Mouse (Mus musculus) CH12.LX (cell line): ENCODE data around the gene Kpna6. TPM values are rescaled to one million over a fixed set of nuclear protein-coding genes. Genes with fewer than 3 reads are reported as not detected.

ENCODE experiments used
- DNase-seq: peaks from one replicate; pipeline ENCODE4 v3.0.0-alpha.2; 2013; ENCODE audit errors: extremely low read depth
- H3K27ac ChIP-seq: 2 replicates; pipeline ENCODE4 v1.5.1; 2012; ENCODE audit warnings: low read depth, mild to moderate bottlenecking, control low read depth, moderate library complexity; ENCODE audit not compliant: insufficient read depth
- H3K27me3 ChIP-seq: replicated peaks from 2 replicates; pipeline ENCODE3; 2012; ENCODE audit warnings: inconsistent platforms
- H3K36me3 ChIP-seq, 2 experiments: replicated peaks in 1 of 2; 2 replicates each; pipeline versions ENCODE3 to v1.6.1; 2012; ENCODE audit warnings: inconsistent platforms in 1 of 2, low read length in 1 of 2, mild to moderate bottlenecking in 1 of 2, mixed read lengths in 1 of 2, moderate library complexity in 1 of 2; ENCODE audit not compliant: control insufficient read depth in 1 of 2, insufficient read depth in 1 of 2
- H3K4me1 ChIP-seq, 2 experiments: 2 replicates each; pipeline ENCODE4 v1.6.1; 2012; ENCODE audit warnings: inconsistent platforms in 1 of 2, moderate library complexity in 1 of 2; ENCODE audit not compliant: insufficient read depth in 2 of 2, control insufficient read depth in 1 of 2
- H3K4me2 ChIP-seq: 2 replicates; pipeline ENCODE4 v1.6.1; 2012; ENCODE audit warnings: low read depth, mild to moderate bottlenecking, control low read depth; ENCODE audit not compliant: poor library complexity, insufficient read depth, severe bottlenecking
- H3K4me3 ChIP-seq, 3 experiments: fragments of 150-350 bp in 1 of 3; sonication (generic) in 1 of 3; replicated peaks in 1 of 3; 2 replicates each; pipeline versions ENCODE3 to v1.5.1; 2011 to 2012; ENCODE audit warnings: low read depth in 2 of 3, low read length in 2 of 3, mild to moderate bottlenecking in 2 of 3, moderate library complexity in 2 of 3, control low read depth in 1 of 3, improper control_type of control experiment in 1 of 3, inconsistent platforms in 1 of 3, mixed read lengths in 1 of 3; ENCODE audit not compliant: poor library complexity in 1 of 3
- H3K79me2 ChIP-seq: replicated peaks from 2 replicates; pipeline ENCODE4 v1.6.1; 2012; ENCODE audit warnings: mild to moderate bottlenecking, moderate library complexity; ENCODE audit not compliant: control insufficient read depth, poor library complexity, insufficient read depth, severe bottlenecking; ENCODE audit errors: extremely low read depth
- H3K9ac ChIP-seq: 2 replicates; pipeline ENCODE4 v1.6.1; 2012; ENCODE audit warnings: low read depth, mild to moderate bottlenecking, control low read depth, moderate library complexity; ENCODE audit not compliant: insufficient read depth
- H3K9me3 ChIP-seq: replicated peaks from 2 replicates; pipeline ENCODE3; 2012; ENCODE audit warnings: low read length, inconsistent platforms, mixed read lengths
- BHLHE40 ChIP-seq: IDR thresholded peaks from 2 replicates; pipeline ENCODE4 v1.6.1; 2011; ENCODE audit warnings: mild to moderate bottlenecking, low read depth, low read length, improper control_type of control experiment
- CTCF ChIP-seq, 2 experiments: IDR thresholded peaks in 1 of 2; conservative IDR thresholded peaks in 1 of 2; 2 replicates each; pipeline ENCODE4 v1.5.1; 2011 to 2012; ENCODE audit warnings: low read depth in 2 of 2, low read length in 2 of 2, improper control_type of control experiment in 1 of 2, inconsistent platforms in 1 of 2, mild to moderate bottlenecking in 1 of 2, moderate library complexity in 1 of 2
- E2F4 ChIP-seq: IDR thresholded peaks from 2 replicates; pipeline ENCODE4 v1.6.1; 2011; ENCODE audit warnings: low read depth, low read length, improper control_type of control experiment; ENCODE audit not compliant: insufficient replicate concordance
- ELF1 ChIP-seq: IDR thresholded peaks from 2 replicates; pipeline ENCODE4 v1.6.1; 2014; ENCODE audit warnings: low read depth, mild to moderate bottlenecking, inconsistent platforms, low read length, improper control_type of control experiment
- ETS1 ChIP-seq: conservative IDR thresholded peaks from 2 replicates; pipeline ENCODE4 v1.6.1; 2012; ENCODE audit warnings: low read depth, mild to moderate bottlenecking, inconsistent platforms, low read length, improper control_type of control experiment, moderate library complexity
- HCFC1 ChIP-seq: IDR thresholded peaks from 2 replicates; pipeline ENCODE4 v1.6.1; 2012; ENCODE audit warnings: low read depth, mild to moderate bottlenecking, inconsistent platforms, low read length, improper control_type of control experiment
- JUN ChIP-seq: IDR thresholded peaks from 2 replicates; pipeline ENCODE4 v1.6.1; 2011; ENCODE audit warnings: low read depth, mild to moderate bottlenecking, low read length, improper control_type of control experiment, moderate library complexity; ENCODE audit not compliant: insufficient read depth
- JUND ChIP-seq: conservative IDR thresholded peaks from 2 replicates; pipeline ENCODE4 v1.6.1; 2011; ENCODE audit warnings: low read depth, low read length, improper control_type of control experiment
- KAT2A ChIP-seq: IDR thresholded peaks from 2 replicates; pipeline ENCODE4 v1.6.1; 2012; ENCODE audit warnings: low read length, improper control_type of control experiment, inconsistent platforms; ENCODE audit not compliant: insufficient replicate concordance
- MAFK ChIP-seq: IDR thresholded peaks from 2 replicates; pipeline ENCODE4 v1.6.1; 2011; ENCODE audit warnings: low read length, improper control_type of control experiment; ENCODE audit not compliant: insufficient replicate concordance
- MAZ ChIP-seq: IDR thresholded peaks from 2 replicates; pipeline ENCODE4 v1.6.1; 2012; ENCODE audit warnings: low read depth, mild to moderate bottlenecking, inconsistent platforms, low read length, improper control_type of control experiment, moderate library complexity
- MEF2A ChIP-seq: IDR thresholded peaks from 2 replicates; pipeline ENCODE4 v1.6.1; 2014; ENCODE audit warnings: low read depth, mild to moderate bottlenecking, inconsistent platforms, low read length, improper control_type of control experiment, borderline replicate concordance
- MYC ChIP-seq: IDR thresholded peaks from 2 replicates; pipeline ENCODE4 v1.6.1; 2011; ENCODE audit warnings: low read depth, mild to moderate bottlenecking, improper control_type of control experiment, low read length
- NELFE ChIP-seq: IDR thresholded peaks from 2 replicates; pipeline ENCODE4 v1.6.1; 2011; ENCODE audit warnings: low read depth, low read length, improper control_type of control experiment
- NRF1 ChIP-seq: IDR thresholded peaks from 2 replicates; pipeline ENCODE4 v1.6.1; 2014; ENCODE audit warnings: low read depth, mild to moderate bottlenecking, inconsistent platforms, low read length, improper control_type of control experiment, moderate library complexity
- PAX5 ChIP-seq: IDR thresholded peaks from 2 replicates; pipeline ENCODE4 v1.6.1; 2012; ENCODE audit warnings: low read length, inconsistent platforms, mixed read lengths
- POLR2A ChIP-seq: IDR thresholded peaks from 2 replicates; pipeline ENCODE4 v1.6.1; 2011; ENCODE audit warnings: low read depth, mild to moderate bottlenecking, improper control_type of control experiment, low read length
- TBP ChIP-seq: conservative IDR thresholded peaks from 2 replicates; pipeline ENCODE4 v1.6.1; 2011; ENCODE audit warnings: low read depth, low read length, improper control_type of control experiment
- USF2 ChIP-seq: conservative IDR thresholded peaks from 2 replicates; pipeline ENCODE4 v1.6.1; 2011; ENCODE audit warnings: low read depth, low read length, improper control_type of control experiment
- ZC3H11A ChIP-seq: IDR thresholded peaks from 2 replicates; pipeline ENCODE4 v1.6.1; 2012; ENCODE audit warnings: low read depth, mild to moderate bottlenecking, inconsistent platforms, low read length, improper control_type of control experiment
- ZMIZ1 ChIP-seq: IDR thresholded peaks from 2 replicates; pipeline ENCODE4 v1.6.1; 2012; ENCODE audit warnings: low read depth, mild to moderate bottlenecking, inconsistent platforms, low read length, improper control_type of control experiment
- ZNF384 ChIP-seq: IDR thresholded peaks from 2 replicates; pipeline ENCODE4 v1.6.1; 2012; ENCODE audit warnings: low read depth, low read length, improper control_type of control experiment, inconsistent platforms
- dilution Hi-C: fragments of 300-500 bp; cut with MboI; formaldehyde crosslinking; loops from 2 replicates; pipeline ENCODE4 v1.14.3; 2020; ENCODE audit warnings: low sequenced_read_pairs; ENCODE audit not compliant: extremely low pct_unique_long_range_greater_than_20kb, extremely low pct_ligation_motif_present
- in situ Hi-C: fragments of 300-500 bp; cut with MboI; formaldehyde crosslinking; loops from 3 replicates; pipeline ENCODE4 v1.14.3; 2019; ENCODE audit warnings: low sequenced_read_pairs, low pct_ligation_motif_present, low pct_unique_long_range_greater_than_20kb, mixed read lengths
- polyA plus RNA-seq: library from polyadenylated mRNA; unstranded; fragments of >175 nt; gene quantifications from 2 replicates; pipeline ENCODE4 v1.2.1, GENCODE M21; 2012; ENCODE audit warnings: low read depth; ENCODE audit not compliant: insufficient read length
- total RNA-seq, 2 experiments: library from RNA; depleted of rRNA; stranded (reverse); fragments of 300-350 nt in 1 of 2; fragments of >200 nt in 1 of 2; gene quantifications; 2 replicates each; pipeline ENCODE4 v1.2.3; 2012 to 2014

Gene Kpna6
- total and polyA plus RNA-seq, 3 experiments, result 17.3 to 25.8 (median 19.6) TPM

DNA sequence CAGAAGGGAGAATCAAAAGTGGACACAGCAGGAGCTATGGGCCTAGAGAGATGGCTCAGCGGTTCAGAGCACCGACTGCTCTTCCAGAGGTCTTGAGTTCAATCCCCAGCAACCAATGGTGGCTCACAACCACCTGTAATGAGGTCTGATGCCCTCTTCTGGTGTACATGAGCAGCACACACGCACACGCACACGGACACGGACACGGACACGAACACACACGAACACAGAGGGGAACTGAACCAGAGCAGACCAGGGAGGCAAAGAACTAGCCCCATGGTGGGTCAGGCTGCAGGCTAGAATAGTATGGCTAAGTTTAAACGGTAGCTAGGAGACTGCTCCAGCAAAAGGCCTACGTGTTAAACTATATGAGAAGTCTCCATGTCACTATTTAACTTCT lies 9.3 kb upstream of the Kpna6 start:
- H3K9me3 ChIP-seq, result no peaks in the 10 kb centered on the region
- no peak overlapping the region for H3K4me3 ChIP-seq
- H3K36me3 ChIP-seq, result peaks cover 61 to 91% of the 10 kb centered on the region in 2 experiments
- H3K27ac ChIP-seq, result no peak overlapping the region
- H3K27me3 ChIP-seq, result no peaks in the 10 kb centered on the region
- no peak for DNase-seq
- TF ChIP-seq ZNF384 (no peak), NELFE (no peak), TBP (no peak), PAX5 (no peak), MEF2A (no peak), JUND (no peak)
- H3K4me1 ChIP-seq, result no peaks in the 10 kb centered on the region
- no peak overlapping the region for H3K4me2 ChIP-seq
- no peaks in the 10 kb centered on the region for H3K79me2 ChIP-seq
- H3K9ac ChIP-seq, result no peak overlapping the region
- dilution Hi-C loops, result no loop called here
- in situ Hi-C loops, result no loop called here

DNA sequence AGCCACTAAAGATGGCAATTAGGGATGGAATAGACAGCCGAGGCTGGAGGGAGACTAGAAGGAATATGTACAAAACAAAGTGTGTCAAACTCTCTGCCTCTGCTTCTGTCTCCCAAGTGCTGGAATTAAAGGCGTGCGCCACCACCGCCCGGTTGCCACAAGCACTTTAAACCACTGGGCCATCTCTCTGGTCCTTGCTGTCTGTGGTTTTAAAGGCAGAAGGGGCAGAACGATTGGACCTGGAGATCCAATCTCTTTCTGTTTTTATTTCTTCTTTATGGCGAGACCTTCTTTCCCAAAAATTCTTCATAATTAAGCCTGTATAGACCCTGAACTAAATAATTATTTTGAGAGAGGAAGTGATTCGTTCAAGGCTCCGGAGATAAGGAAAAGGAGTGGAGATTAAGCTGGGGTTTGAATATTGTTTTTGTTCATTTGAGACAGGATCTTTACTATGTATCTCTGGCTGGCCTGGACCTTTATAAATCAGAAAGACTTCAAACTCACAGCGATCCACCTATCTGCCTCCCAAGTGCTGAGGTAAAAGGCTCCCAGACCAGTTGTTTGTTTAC lies 397 bp upstream of the Kpna6 start:
- peaks cover 30% of the 10 kb centered on the region for H3K79me2 ChIP-seq
- peak overlapping the region; percentile 85 to 95 (median 89) for H3K4me3 ChIP-seq
- H3K36me3 ChIP-seq, result peaks cover 11 to 35% of the 10 kb centered on the region in 2 experiments
- TF ChIP-seq MYC, result no peak
- TF ChIP-seq BHLHE40, result 0 out of 2 replicates have a peak, but pooled peaks have one; percentile 18
- no peaks in the 10 kb centered on the region for H3K27me3 ChIP-seq
- peak overlapping the region; percentile 96 for H3K9ac ChIP-seq
- H3K4me2 ChIP-seq, result peak overlapping the region; percentile 53
- no peak overlapping the region for H3K27ac ChIP-seq
- no peaks in the 10 kb centered on the region for H3K9me3 ChIP-seq
- dilution Hi-C loops, result no loop called here
- in situ Hi-C loops, result no loop called here
- DNase-seq, result no peak
- H3K4me1 ChIP-seq, result peaks cover 3 to 19% of the 10 kb centered on the region in 2 experiments; a peak in 3 of 4 replicates

DNA sequence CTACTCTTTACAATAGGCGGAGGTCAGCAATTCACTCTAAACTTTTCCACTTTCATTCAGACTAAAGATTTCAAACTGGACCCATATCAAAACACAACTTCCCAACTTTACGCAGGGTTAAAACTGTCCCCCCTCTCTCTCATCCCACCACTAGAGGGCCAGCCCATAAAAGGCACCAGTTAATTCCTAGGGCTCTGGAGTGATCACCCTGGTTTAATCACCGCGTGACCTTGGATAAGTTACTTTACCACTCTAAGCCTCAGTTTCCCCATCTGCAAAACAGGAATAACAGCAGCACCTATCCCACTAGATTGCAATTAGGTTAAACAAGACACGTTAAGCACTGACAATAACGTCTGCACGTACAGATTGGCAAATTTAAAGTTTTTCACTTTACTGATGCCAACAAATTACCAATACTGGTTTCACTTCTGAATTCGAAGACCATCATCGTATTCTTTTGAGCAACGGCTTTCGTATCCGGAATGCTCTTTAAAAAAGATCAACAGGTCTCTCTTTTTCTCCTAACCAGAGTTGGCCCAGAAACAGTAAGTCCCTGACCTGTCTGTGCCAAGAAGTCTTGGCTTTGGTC lies 980 bp downstream of the Kpna6 start:
- no peaks in the 10 kb centered on the region for H3K9me3 ChIP-seq
- TF ChIP-seq E2F4 (no peak), MAZ (peak; percentile 58; the same call in 1 of the 2 replicates), TBP (no peak), ELF1 (no peak), CTCF (conservative IDR thresholded peaks at IDR 0.05 in 1 of 2, IDR thresholded peaks at IDR 0.05 in 1 of 2; ENCODE audit: low read depth in 2 of 2, low read length in 2 of 2) (peak; percentile 76 to 82), KAT2A (0 out of 2 replicates have a peak, but pooled peaks have one; percentile 27), JUN (no peak), MEF2A (no peak; the same call in 1 of the 2 replicates), HCFC1 (no peak), NRF1 (no peak), ETS1 (no peak), ZNF384 (no peak), JUND (no peak; the same call in 1 of the 2 replicates), POLR2A (no peak), MYC (0 out of 2 replicates have a peak, but pooled peaks have one; percentile 27), ZMIZ1 (no peak), MAFK (no peak), ZC3H11A (no peak), PAX5 (no peak), USF2 (no peak), NELFE (peak; percentile 31; the same call in 1 of the 2 replicates)

More for the DNA sequence above, 980 bp downstream of the Kpna6 start:
- Histone ChIP-seq H3K4me3 (peak overlapping the region; percentile 85 to 95 (median 89)), H3K4me2 (peak overlapping the region; percentile 83), H3K27me3 (no peaks in the 10 kb centered on the region), H3K27ac (no peak overlapping the region), H3K4me1 (peaks cover 3 to 19% of the 10 kb centered on the region in 2 experiments; a peak in 3 of 4 replicates), H3K79me2 (peaks cover 36% of the 10 kb centered on the region), H3K9ac (peak overlapping the region; percentile 96), H3K36me3 (peaks cover 7 to 30% of the 10 kb centered on the region in 2 experiments)
- in situ Hi-C loops (no loop called here), dilution Hi-C loops (no loop called here)
- peak; percentile 67 for DNase-seq
